10 mouse cellular contexts compared by ENCODE assay signal in genomic region chr7:83438538-83439393, GRCm38 (mm10).
A peak's percentile ranks its signal among the peaks of the same experiment; 100 is the strongest.
DNase-seq lines count a peak whose midpoint lies in the region; ATAC-seq and TF ChIP-seq lines count a peak whose summit lies in the region.
"Had no signal": no experiment of that assay in that cellular context is flagged by ENCODE, and none has a peak within 500 bp of the region (broad histone marks: within the 10 kb centered on the region; RNA-seq: fewer than 3 reads in every experiment).

No protein-coding gene starts in this region.

- no peaks in the 10 kb centered on the region for H3K79me2 ChIP-seq in C2C12 (ENCODE audit: control insufficient read depth, insufficient read depth)

- no peak overlapping the region for H3K4me3 ChIP-seq in intestine, embryonic 16.5 days (ENCODE audit: low read length)
- H3K4me3 ChIP-seq in intestine, embryonic 15.5 days (replicated peaks): no peak overlapping the region
- H3K4me3 ChIP-seq in C2C12 (ENCODE audit: insufficient read depth, poor library complexity, severe bottlenecking): no peak overlapping the region
- no peak overlapping the region for H3K4me3 ChIP-seq in embryonic facial prominence, embryonic 10.5 days
- H3K4me3 ChIP-seq: liver, embryonic 15.5 days had no signal

- no peak for TF ChIP-seq CTCF in C2C12 (IDR thresholded peaks at IDR 0.05; ENCODE audit: control insufficient read depth, insufficient read depth, insufficient read length)

- H3K36me3 ChIP-seq in intestine, embryonic 16.5 days (ENCODE audit: control insufficient read depth, insufficient read depth, low read length): no peaks in the 10 kb centered on the region
- H3K36me3 ChIP-seq in intestine, embryonic 15.5 days: no peaks in the 10 kb centered on the region
- H3K36me3 ChIP-seq in C2C12 (ENCODE audit: control insufficient read depth, insufficient read depth): no peaks in the 10 kb centered on the region
- no peaks in the 10 kb centered on the region for H3K36me3 ChIP-seq in embryonic facial prominence, embryonic 10.5 days (replicated peaks)
- H3K36me3 ChIP-seq: liver, embryonic 15.5 days had no signal

- 0 out of 2 replicates have a peak, but pooled peaks have one; percentile 33 for ATAC-seq in intestine, embryonic 16.5 days
- ATAC-seq in intestine, embryonic 15.5 days: no peak

- no peak overlapping the region for H3K4me2 ChIP-seq in intestine, embryonic 16.5 days (ENCODE audit: low read depth, low read length)
- H3K4me2 ChIP-seq in intestine, embryonic 15.5 days (replicated peaks): no peak overlapping the region
- H3K4me2 ChIP-seq: liver, embryonic 15.5 days; midbrain, embryonic 11.5 days had no signal

- no peaks in the 10 kb centered on the region for H3K79me3 ChIP-seq in C2C12 (ENCODE audit: low read depth)

- no peak overlapping the region for H3ac ChIP-seq in C2C12 (ENCODE audit: control insufficient read depth, insufficient read length, low read depth)

- 50% methylated on average over 7 of the region's 7 CpGs for WGBS in intestine, embryonic 16.5 days
- 56% methylated on average over 7 of the region's 7 CpGs for WGBS in intestine, embryonic 15.5 days
- 59% methylated on average over 7 of the region's 7 CpGs for WGBS in embryonic facial prominence, embryonic 10.5 days

- no peaks in the 10 kb centered on the region for H3K4me1 ChIP-seq in intestine, embryonic 16.5 days (ENCODE audit: control insufficient read depth, insufficient read depth, low read length)
- peaks cover 4% of the 10 kb centered on the region; the same call in 1 of the 2 replicates for H3K4me1 ChIP-seq in intestine, embryonic 15.5 days (replicated peaks)
- peaks cover 27% of the 10 kb centered on the region for H3K4me1 ChIP-seq in embryonic facial prominence, embryonic 10.5 days
- H3K4me1 ChIP-seq: liver, embryonic 15.5 days had no signal

- H3K9me3 ChIP-seq in intestine, embryonic 16.5 days (ENCODE audit: control insufficient read depth, low read length): no peaks in the 10 kb centered on the region
- H3K9me3 ChIP-seq in intestine, embryonic 15.5 days: no peaks in the 10 kb centered on the region
- no peaks in the 10 kb centered on the region for H3K9me3 ChIP-seq in embryonic facial prominence, embryonic 10.5 days
- H3K9me3 ChIP-seq: liver, embryonic 15.5 days had no signal

- H3K9ac ChIP-seq in intestine, embryonic 16.5 days (ENCODE audit: low read depth, low read length): no peak overlapping the region
- H3K9ac ChIP-seq in intestine, embryonic 15.5 days: no peak overlapping the region
- H3K9ac ChIP-seq: liver, embryonic 15.5 days had no signal

- no peaks in the 10 kb centered on the region for H3K27me3 ChIP-seq in intestine, embryonic 16.5 days (replicated peaks; ENCODE audit: control insufficient read depth, insufficient read depth, low read length)
- H3K27me3 ChIP-seq in intestine, embryonic 15.5 days (replicated peaks): no peaks in the 10 kb centered on the region
- no peaks in the 10 kb centered on the region for H3K27me3 ChIP-seq in C2C12 (ENCODE audit: control insufficient read depth, insufficient read depth, insufficient read length)
- H3K27me3 ChIP-seq in embryonic facial prominence, embryonic 10.5 days (replicated peaks; ENCODE audit: low read depth, poor library complexity, severe bottlenecking): no peaks in the 10 kb centered on the region
- H3K27me3 ChIP-seq: liver, embryonic 15.5 days had no signal

- DNase-seq in 3134 (ENCODE audit: extremely low read depth, insufficient read length, low spot score): peak; percentile 33
- peak; percentile 41 for DNase-seq in embryonic facial prominence, embryonic 10.5 days (ENCODE audit: low spot score)
- no peak for DNase-seq in layer of hippocampus, postnatal 10 days (ENCODE audit: low spot score in 2 of 2)
- no peak for DNase-seq in urinary bladder, adult 18-20 months (ENCODE audit: low spot score in 2 of 2)
- DNase-seq: cerebellum, adult 2 months had no signal

- no peak overlapping the region for H3K27ac ChIP-seq in intestine, embryonic 16.5 days (ENCODE audit: low read length)
- no peak overlapping the region for H3K27ac ChIP-seq in intestine, embryonic 15.5 days
- peak overlapping the region; percentile 67 for H3K27ac ChIP-seq in embryonic facial prominence, embryonic 10.5 days (replicated peaks)
- H3K27ac ChIP-seq: liver, embryonic 15.5 days had no signal

TF ChIP-seq in C2C12, 6 proteins besides CTCF, POLR2A, EP300 and RAD21:
- TF ChIP-seq MAX (IDR thresholded peaks at IDR 0.05): no peak
- peak; percentile 42 for TF ChIP-seq FOSL1 (IDR thresholded peaks at IDR 0.05; ENCODE audit: insufficient read depth, low read length, poor library complexity, severe bottlenecking)
- TF ChIP-seq USF1 (IDR thresholded peaks at IDR 0.05; ENCODE audit: low read depth): no peak

Comparison
In these comparisons a context has a peak if more than half of its experiments do, and no peak if none do; other contexts are left out.
1. DNase-seq: peak in 3134 (single experiment) and embryonic facial prominence, embryonic 10.5 days (single experiment); none in layer of hippocampus, postnatal 10 days (0 of 2) and urinary bladder, adult 18-20 months (0 of 2).